Mouse (Mus musculus) lung, adult 2 months (tissue): ENCODE results near the gene Fam131a. TPM values are rescaled to one million over a fixed set of nuclear protein-coding genes. Genes with fewer than 3 reads are reported as not detected.

Experiments used
- DNase-seq: peaks from one replicate; pipeline ENCODE4 v3.0.0; 2022
- H3K4me1 ChIP-seq: fragments of 200-500 bp; 2 replicates; pipeline ENCODE4 v1.6.1; 2011; ENCODE audit warnings: low read length; ENCODE audit not compliant: control insufficient read depth, insufficient read depth
- H3K4me3 ChIP-seq: fragments of 200-500 bp; replicated peaks from 2 replicates; pipeline ENCODE3; 2011; ENCODE audit warnings: low read depth, mild to moderate bottlenecking, control low read depth, low read length; ENCODE audit errors: extremely low read depth
- CTCF ChIP-seq: fragments of 200-500 bp; IDR thresholded peaks from 2 replicates; pipeline ENCODE4 v1.5.1; 2011; ENCODE audit warnings: mild to moderate bottlenecking, low read length, control low read depth; ENCODE audit not compliant: insufficient read depth
- POLR2A ChIP-seq: fragments of 200-500 bp; IDR thresholded peaks from 2 replicates; pipeline ENCODE4 v1.6.1; 2011; ENCODE audit warnings: low read depth, mild to moderate bottlenecking, control low read depth, low read length, borderline replicate concordance; ENCODE audit errors: extremely low read depth
- WGBS: fragments of 180-500 bp; shearing (Covaris S2); methylation state at CpG from one replicate; pipeline ENCODE4 v1.1.7; 2018; 5-methylcytosine and 5-hydroxymethylcytosine counted together
- polyA plus RNA-seq: library from polyadenylated mRNA; depleted of rRNA; stranded (reverse); fragments of >200 nt; gene quantifications from 2 replicates; pipeline ENCODE4 v1.2.3, GENCODE M21; 2012

The Fam131a gene
- polyA plus RNA-seq, 1 experiment: 17.3 TPM

DNA sequence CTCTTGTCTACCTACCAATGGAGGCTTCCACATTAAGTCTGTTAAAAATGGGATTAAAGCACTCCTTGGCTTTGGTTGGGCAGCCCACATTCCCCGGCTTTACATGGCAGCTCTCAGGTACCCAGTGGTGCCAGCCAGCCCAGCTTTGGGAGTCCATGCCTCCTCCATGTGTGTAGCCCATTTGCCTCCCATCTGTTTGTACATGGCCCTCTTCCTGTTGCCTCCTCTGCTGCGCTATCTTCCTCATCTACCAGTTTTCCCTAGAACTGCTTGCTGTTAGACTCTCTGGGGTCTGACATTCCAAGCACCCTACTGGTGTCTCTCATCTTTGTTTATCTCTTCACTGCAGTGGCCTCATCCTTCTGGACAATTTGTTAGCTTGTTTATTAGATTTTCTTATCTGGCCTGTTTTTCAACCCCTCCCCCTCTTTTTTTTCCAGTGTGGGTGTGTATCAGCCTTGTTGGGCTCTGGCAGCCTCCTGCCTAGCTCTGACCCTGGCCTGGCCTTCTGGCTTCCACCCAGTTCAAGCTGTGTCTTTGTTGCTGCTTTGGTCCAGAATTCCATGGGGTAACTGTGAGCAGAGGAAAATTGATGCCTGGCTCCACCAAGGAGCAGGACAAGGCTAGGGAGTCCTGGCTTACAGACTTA, 13.5 kb downstream of the Fam131a start:
- 85% methylated on average over 2 of the region's 2 CpGs for WGBS
- DNase-seq: no peak
- no peak for TF ChIP-seq POLR2A
- no peak for TF ChIP-seq CTCF
- Histone ChIP-seq H3K4me1 (no peaks in the 10 kb centered on the region), H3K4me3 (no peak overlapping the region)

DNA sequence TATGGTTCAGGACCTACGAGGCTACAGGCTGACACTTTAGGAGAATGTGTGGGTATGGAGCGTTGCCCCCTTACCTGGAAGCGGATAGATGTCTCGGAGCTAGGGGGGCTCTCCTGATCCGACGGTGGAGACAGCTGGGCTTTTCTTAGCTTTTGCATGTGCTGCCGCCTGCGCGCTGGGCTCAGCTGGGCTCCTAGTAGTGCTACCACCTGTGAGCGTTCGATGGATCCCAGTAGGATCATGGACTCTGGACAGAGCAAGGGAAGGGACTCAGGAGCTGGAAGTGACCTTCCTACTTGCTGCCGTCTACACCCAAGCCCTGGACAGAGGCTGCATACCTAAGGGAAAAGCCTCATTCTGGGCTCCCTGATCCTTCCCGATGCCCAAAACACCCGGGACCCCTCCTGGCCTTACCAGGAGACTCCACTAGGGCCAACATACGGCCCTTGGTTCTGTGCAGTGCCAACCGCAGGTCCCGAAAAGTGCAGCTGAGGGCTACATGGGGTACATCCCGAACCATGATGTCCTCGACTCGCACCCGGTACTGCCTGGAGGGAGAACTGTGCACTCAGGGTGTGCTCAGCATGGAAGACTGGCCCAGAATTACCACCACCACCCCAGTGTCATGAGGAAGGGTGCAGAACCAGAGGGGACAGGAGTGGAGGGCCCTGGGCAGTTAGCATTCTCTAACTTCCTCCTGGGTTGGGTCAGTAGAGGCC, 15.3 kb downstream of the Fam131a start:
- H3K4me3 ChIP-seq: no peak overlapping the region
- TF ChIP-seq POLR2A: no peak
- no peak for TF ChIP-seq CTCF
- 91% methylated on average over 21 of the region's 21 CpGs for WGBS
- H3K4me1 ChIP-seq: no peaks in the 10 kb centered on the region
- no peak for DNase-seq

DNA sequence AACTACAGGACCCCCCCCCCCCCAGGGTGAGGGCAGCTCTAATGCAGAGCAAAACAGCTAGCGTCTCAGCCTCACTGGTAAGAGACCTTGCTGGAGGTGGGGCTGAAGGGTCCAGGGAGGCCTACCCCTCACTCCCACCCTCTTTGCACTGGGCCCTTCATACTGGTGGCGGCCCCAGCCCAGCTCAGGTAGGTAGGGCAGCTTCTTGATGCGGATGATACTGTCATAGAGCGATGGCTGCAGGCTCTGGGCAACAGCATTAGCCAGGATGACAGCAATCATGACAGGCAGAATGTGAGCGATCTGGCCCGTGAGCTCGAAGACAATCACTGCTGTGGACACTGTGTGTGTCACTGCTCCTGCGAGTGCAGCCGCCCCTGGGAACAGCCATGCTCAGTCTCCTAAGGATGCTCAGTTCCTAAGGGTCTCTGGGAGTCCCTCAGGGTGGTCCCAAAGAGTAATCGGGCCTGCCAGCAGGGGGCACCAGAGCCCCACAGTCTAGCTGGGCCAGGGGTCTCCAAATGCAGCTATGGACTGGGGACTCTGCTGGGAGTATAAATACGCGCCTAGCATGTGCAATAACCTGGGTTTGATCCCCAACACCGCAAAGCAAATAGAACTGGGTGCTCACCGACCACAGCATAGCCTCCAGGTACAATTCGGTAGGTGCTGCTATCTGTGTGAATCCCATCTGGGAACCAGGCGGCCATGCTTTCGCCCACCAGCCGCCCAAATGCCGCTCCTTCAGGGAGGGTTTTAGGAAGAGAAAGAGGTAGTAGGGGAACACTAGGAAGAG, 16.1 kb downstream of the Fam131a start:
- TF ChIP-seq POLR2A: no peak
- peak; percentile 58 for TF ChIP-seq CTCF
- no peaks in the 10 kb centered on the region for H3K4me1 ChIP-seq
- H3K4me3 ChIP-seq: no peak overlapping the region
- 74% methylated on average over 19 of the region's 19 CpGs for WGBS
- DNase-seq: no peak

DNA sequence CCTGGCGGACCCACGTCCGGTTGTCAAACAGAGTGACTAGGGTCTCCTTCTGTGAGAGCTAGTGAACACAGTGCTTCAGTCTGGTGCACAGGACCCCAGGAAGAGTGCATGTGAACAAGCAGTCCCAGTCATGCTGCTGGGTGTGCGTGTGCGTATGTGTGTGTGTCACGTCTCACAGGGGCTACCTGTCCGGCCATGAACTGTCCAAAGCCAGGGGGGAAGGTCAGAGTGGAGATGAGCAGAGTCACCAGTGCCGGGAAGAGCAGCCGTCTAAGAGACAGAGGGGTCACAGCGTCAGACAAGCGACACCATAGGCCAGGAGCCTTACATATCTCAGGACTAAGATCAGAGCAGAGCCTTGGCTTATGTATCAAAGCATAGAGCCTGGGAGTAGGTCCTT, 17.3 kb downstream of the Fam131a start:
- Histone ChIP-seq H3K4me1 (no peaks in the 10 kb centered on the region), H3K4me3 (no peak overlapping the region)
- 93% methylated on average over 11 of the region's 11 CpGs for WGBS
- TF ChIP-seq CTCF: no peak
- TF ChIP-seq POLR2A: no peak
- DNase-seq: no peak

DNA sequence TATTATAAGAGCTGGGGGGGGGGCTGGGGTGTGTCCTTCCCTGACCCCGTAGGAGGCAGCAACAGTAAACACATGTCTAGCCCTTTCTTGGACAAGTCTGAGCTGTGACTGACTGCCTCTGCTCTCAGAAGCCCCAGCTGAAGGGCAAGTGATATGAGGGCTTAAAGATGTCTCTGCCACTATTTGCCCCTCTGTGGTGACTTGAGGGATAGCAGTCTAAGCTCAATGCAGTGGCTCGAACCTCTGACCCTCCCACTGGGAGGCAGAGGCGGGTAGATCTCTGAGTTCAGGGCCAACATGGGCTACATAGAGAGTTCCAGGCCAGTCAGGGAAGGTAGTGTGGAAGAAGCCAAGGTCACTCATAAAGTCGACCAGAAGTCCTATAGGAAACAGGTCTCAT, 17.8 kb downstream of the Fam131a start:
- Histone ChIP-seq H3K4me1 (no peaks in the 10 kb centered on the region), H3K4me3 (no peak overlapping the region)
- TF ChIP-seq POLR2A (no peak), CTCF (0 out of 2 replicates have a peak, but pooled peaks have one; percentile 12)
- no peak for DNase-seq
- 74% methylated on average over 4 of the region's 4 CpGs for WGBS

DNA sequence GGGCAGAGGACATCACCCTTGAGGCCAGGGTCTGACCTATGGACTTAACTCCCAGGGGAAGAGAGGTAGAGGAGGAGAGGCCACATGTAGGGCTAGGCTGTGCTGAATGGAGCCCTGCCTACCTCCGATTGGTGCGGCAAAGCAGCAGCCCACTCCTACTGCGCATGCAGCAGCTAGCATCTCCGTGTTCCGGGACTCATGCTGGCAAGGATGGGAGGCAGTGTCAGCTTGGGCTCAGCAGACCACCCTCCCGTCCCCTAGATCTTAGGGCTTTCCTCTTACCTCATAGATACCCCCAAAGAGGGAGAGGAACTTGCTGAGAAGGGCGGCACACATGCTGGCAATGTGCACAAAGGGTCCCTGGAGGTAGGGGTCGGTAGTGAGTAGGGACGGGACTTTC, 19.1 kb downstream of the Fam131a start:
- no peak overlapping the region for H3K4me3 ChIP-seq
- H3K4me1 ChIP-seq: no peaks in the 10 kb centered on the region
- no peak for DNase-seq
- TF ChIP-seq POLR2A (no peak), CTCF (no peak)
- WGBS: 83% methylated on average over 9 of the region's 9 CpGs

DNA sequence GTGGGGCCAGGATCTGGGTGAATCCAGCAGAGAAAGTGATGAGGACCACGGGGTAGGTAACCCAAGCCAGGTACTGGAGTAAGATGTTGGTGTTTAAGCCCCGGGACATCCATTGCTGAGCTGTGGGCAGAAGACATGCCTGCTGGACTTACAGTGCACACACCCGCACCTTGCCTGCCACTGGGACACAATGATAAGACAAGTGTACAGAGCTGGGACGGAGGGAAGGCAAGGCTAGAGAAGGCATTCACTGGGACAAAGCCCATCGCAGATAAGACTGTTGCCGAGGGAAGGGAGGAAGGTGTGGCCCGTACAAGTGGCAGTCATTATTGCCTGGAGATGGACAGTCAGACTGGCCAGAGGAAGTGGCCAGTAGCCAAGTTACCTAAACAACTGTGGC, 19.8 kb downstream of the Fam131a start:
- WGBS: 74% methylated on average over 7 of the region's 7 CpGs

DNA sequence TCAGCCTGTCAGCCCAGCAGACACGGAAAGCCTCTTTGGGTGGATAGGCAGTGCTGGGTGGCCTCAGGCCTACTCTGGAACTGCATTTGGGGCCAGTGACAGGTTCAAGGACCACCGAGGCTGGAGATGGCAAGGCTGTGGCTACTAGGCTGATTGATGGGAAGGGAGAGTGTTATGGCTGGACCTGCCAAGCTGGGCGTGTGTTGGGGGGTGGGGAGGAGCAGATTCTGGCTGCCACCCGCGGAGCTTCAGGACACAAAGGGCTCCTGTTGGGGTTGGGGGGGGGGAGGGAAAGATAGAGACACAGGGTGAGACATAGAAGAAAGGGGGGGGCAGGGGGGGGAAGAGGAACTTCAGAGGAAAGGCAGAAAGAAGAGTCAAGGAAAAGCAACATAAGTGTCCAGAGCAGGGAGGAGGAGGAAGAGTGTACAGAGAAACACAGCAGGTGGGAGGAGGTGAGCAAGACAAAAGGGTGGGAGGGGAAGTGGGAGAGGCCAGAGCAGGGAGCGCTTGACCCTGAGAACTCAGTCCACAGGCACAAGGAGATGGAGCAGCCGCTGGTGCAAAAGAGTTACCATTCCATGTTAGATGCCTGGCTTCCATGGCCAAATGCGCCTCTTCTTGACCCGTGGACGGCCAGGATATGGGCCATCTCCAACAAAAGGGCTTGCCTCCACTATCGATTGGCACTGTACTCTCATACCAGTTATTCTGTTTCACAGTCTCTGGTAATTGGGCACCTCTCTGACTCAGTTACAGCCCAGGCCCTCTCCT, 21.5 kb downstream of the Fam131a start:
- DNase-seq: no peak
- TF ChIP-seq CTCF (no peak), POLR2A (no peak)
- 67% methylated on average over 11 of the region's 11 CpGs for WGBS
- Histone ChIP-seq H3K4me3 (no peak overlapping the region), H3K4me1 (no peaks in the 10 kb centered on the region)

More for the DNA sequence above, 19.8 kb downstream of the Fam131a start:
- TF ChIP-seq POLR2A (no peak), CTCF (no peak)
- no peak for DNase-seq
- H3K4me3 ChIP-seq: no peak overlapping the region
- H3K4me1 ChIP-seq: no peaks in the 10 kb centered on the region

DNA sequence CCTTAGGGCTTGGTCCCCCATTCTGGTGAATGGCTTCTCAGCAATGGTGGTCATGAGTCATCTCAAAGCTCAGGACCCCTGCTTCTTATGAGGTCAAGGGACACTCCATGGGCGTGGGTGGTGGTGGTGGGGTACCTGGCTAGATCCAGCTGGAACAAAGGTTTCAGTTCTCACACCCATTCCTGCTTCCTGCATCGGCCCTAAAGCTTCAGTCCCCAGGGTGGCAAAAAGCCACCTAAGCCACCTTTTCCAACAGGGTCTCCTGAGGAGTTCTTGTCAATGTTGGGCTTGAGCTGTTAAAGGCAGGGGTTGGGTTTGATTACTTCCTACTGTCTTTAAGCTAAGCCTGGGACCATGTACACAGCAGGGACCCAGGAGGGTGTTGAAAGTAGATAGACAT, 22.1 kb downstream of the Fam131a start:
- no peak for DNase-seq
- no peak overlapping the region for H3K4me3 ChIP-seq
- no peaks in the 10 kb centered on the region for H3K4me1 ChIP-seq
- TF ChIP-seq CTCF (no peak), POLR2A (no peak)
- WGBS: 65% methylated on average over 2 of the region's 2 CpGs
